Mouse (Mus musculus) duodenum, adult 2 months (tissue): Measurements from ENCODE around the gene Lmo1. TPM values are rescaled to one million over a fixed set of nuclear protein-coding genes. Genes with fewer than 3 reads are reported as not detected.

Experiments
- polyA plus RNA-seq: library from polyadenylated mRNA; depleted of rRNA; stranded (reverse); fragments of >200 nt; gene quantifications from 2 replicates; pipeline ENCODE4 v1.2.3, GENCODE M21; 2012; ENCODE audit warnings: low replicate concordance; rRNA removed

Gene Lmo1
- polyA plus RNA-seq = 0.82 and 1.8 TPM in 2 replicates

GRCm38 (mm10) chr7:109174949-109175669 is at the start of gene Lmo1:
Lmo1 (minus strand) TSS chr7:109175207.

Other genes with a start within 250 kb of the Lmo1 start
- 0.04 and 0.07 TPM in 2 replicates for gene Nlrp10, start 245.0 kb downstream of the Lmo1 start, polyA plus RNA-seq
- 278 and 415 TPM in 2 replicates for gene Eif3f, start 240.8 kb downstream of the Lmo1 start, polyA plus RNA-seq
- 0.44 and 0.92 TPM in 2 replicates for gene Tub, start 224.9 kb downstream of the Lmo1 start, polyA plus RNA-seq
- gene Ric3, start 91.9 kb downstream of the Lmo1 start, polyA plus RNA-seq = 0.20 and 2.5 TPM in 2 replicates